Mouse (Mus musculus) heart, adult 2 months (tissue): ENCODE measurements around the gene Erc2. TPM values are rescaled to one million over a fixed set of nuclear protein-coding genes. Genes with fewer than 3 reads are reported as not detected.

Source experiments
- DNase-seq, 2 experiments: peaks; one replicate each; pipeline ENCODE4 v3.0.0; 2021
- H3K27ac ChIP-seq: fragments of 200-600 bp; 2 replicates; pipeline ENCODE4 v1.8.1; 2022
- H3K27me3 ChIP-seq: fragments of 200-500 bp; 2 replicates; pipeline ENCODE4 v1.6.1; 2012; ENCODE audit warnings: mild to moderate bottlenecking, low read length, inconsistent platforms, mixed read lengths; ENCODE audit not compliant: control insufficient read depth, insufficient read depth
- H3K36me3 ChIP-seq: fragments of 200-500 bp; 2 replicates; pipeline ENCODE4 v1.6.1; 2012; ENCODE audit warnings: low read length, inconsistent platforms; ENCODE audit not compliant: control insufficient read depth, insufficient read depth
- H3K4me1 ChIP-seq: fragments of 200-500 bp; 2 replicates; pipeline ENCODE4 v1.6.1; 2011; ENCODE audit warnings: low read length; ENCODE audit not compliant: control insufficient read depth, insufficient read depth
- H3K4me3 ChIP-seq: fragments of 200-600 bp; 2 replicates; pipeline ENCODE4 v1.8.1; 2022
- H3K79me2 ChIP-seq: fragments of 200-500 bp; replicated peaks from 2 replicates; pipeline ENCODE4 v1.6.1; 2012; ENCODE audit warnings: mild to moderate bottlenecking, inconsistent platforms, low read length, moderate library complexity, mixed read lengths; ENCODE audit not compliant: control insufficient read depth, insufficient read depth
- H3K9ac ChIP-seq: fragments of 200-500 bp; 2 replicates; pipeline ENCODE4 v1.6.1; 2012; ENCODE audit warnings: low read depth, mild to moderate bottlenecking, control low read depth, inconsistent platforms, low read length, mixed read lengths
- CTCF ChIP-seq: fragments of 200-600 bp; IDR thresholded peaks from 2 replicates; pipeline ENCODE4 v1.8.1; 2022; ENCODE audit warnings: antibody characterized with exemption, mild to moderate bottlenecking, moderate library complexity
- EP300 ChIP-seq: fragments of 200-500 bp; IDR thresholded peaks from 2 replicates; pipeline ENCODE4 v1.6.1; 2011; ENCODE audit warnings: low read depth, low read length, control low read depth; ENCODE audit not compliant: insufficient read depth
- POLR2A ChIP-seq: fragments of 200-500 bp; IDR thresholded peaks from 2 replicates; pipeline ENCODE4 v1.6.1; 2011; ENCODE audit warnings: mild to moderate bottlenecking, low read depth, low read length, control low read depth; ENCODE audit not compliant: insufficient read depth
- WGBS: fragments of 180-500 bp; shearing (Covaris S2); methylation state at CpG from one replicate; pipeline ENCODE4 v1.1.7; 2018; 5-methylcytosine and 5-hydroxymethylcytosine counted together
- intact Hi-C: fragments of 180-260 bp; cut with DNase I; formaldehyde crosslinking; loops from one replicate; pipeline ENCODE4 v1.15.1; 2025
- polyA plus RNA-seq: library from polyadenylated mRNA; depleted of rRNA; stranded (reverse); fragments of >200 nt; gene quantifications from 2 replicates; pipeline ENCODE4 v1.2.3, GENCODE M21; 2012
- total RNA-seq, 2 experiments: library from RNA; stranded (reverse); gene quantifications; 2 replicates each; pipeline ENCODE4 v1.2.3; 2021

Erc2 gene
- total and polyA plus RNA-seq, 3 experiments, result 0.49 to 0.68 (median 0.64) TPM

DNA sequence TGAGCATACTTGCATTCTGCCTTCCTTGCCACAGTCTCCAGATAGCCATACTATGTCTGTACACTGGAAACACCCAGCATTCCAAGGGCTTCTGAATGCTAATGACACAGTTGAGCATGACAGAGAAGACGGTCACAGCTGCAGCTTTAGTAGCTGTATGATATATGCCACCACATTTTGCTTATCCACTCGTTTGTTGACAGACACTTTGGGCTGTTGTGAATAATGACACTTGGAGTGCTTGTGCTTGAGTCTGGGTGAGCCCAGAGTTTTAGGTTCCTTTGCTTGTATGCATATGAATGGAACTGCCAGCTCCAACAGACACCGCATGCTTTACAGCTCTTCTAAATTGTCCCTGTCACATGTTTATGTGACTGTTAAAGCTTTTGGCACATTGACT is 852.8 kb downstream of the Erc2 start:
- H3K4me3 ChIP-seq, result no peak overlapping the region
- H3K4me1 ChIP-seq, result no peaks in the 10 kb centered on the region
- DNase-seq, result no peak
- no peak for TF ChIP-seq CTCF
- TF ChIP-seq POLR2A, result no peak
- H3K9ac ChIP-seq, result no peak overlapping the region
- WGBS, result 62% methylated on average over 3 of the region's 3 CpGs
- no peaks in the 10 kb centered on the region for H3K27me3 ChIP-seq
- H3K27ac ChIP-seq, result no peak overlapping the region
- no peaks in the 10 kb centered on the region for H3K36me3 ChIP-seq
- no peaks in the 10 kb centered on the region for H3K79me2 ChIP-seq
- intact Hi-C loops, result no loop called here

DNA sequence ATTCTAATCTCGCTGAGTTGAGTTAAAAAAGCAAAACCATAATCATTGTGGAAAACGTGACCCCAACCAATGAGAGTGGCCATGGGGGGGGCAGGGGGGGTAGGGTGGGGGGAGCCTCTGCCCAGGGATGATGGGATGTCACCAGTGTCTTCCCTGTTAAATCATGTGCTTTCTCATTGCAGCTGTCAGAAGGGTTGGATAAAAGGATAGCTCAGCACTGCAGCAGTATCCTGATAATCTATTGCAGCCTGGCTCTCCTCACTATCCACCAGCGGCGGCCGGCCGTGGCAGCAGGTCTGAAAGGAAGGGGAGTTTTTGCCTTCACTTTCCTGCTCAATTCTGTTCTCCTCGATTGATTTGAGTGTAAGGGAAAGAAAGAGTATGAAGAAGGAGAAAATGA is 853.2 kb downstream of the Erc2 start:
- no peak for TF ChIP-seq POLR2A
- no peak for TF ChIP-seq EP300
- no peak for TF ChIP-seq CTCF
- Histone ChIP-seq H3K4me1 (no peaks in the 10 kb centered on the region), H3K9ac (no peak overlapping the region), H3K79me2 (no peaks in the 10 kb centered on the region), H3K27me3 (no peaks in the 10 kb centered on the region), H3K4me3 (no peak overlapping the region), H3K27ac (no peak overlapping the region), H3K36me3 (no peaks in the 10 kb centered on the region)
- intact Hi-C loops, result no loop called here
- WGBS, result 33% methylated on average over 7 of the region's 7 CpGs
- no peak for DNase-seq

DNA sequence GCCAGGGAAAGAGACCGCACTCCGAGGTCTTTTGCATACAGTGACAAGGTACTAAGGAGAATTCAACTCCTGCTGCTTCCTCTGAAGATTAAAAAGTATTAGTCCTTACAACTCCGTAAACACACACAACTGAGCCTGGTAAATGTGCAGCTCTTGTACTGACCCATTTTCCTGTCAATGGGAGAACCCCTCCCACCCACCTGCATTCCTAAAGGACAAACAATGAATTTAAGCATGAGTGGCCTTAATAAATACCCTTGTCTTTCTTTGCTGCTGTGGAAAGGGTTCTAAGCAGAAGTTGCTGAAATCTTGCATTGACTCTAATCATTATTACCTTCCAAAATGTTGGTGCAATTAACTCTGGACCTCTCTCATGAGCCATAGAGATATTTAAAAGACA is 854.5 kb downstream of the Erc2 start:
- 56% methylated on average over 3 of the region's 3 CpGs for WGBS
- no peaks in the 10 kb centered on the region for H3K27me3 ChIP-seq
- H3K36me3 ChIP-seq, result no peaks in the 10 kb centered on the region
- H3K27ac ChIP-seq, result no peak overlapping the region
- no peaks in the 10 kb centered on the region for H3K4me1 ChIP-seq
- DNase-seq, result no peak
- no peak overlapping the region for H3K4me3 ChIP-seq
- intact Hi-C loops, result no loop called here
- no peaks in the 10 kb centered on the region for H3K79me2 ChIP-seq
- TF ChIP-seq CTCF (no peak), POLR2A (no peak), EP300 (no peak)
- H3K9ac ChIP-seq, result no peak overlapping the region

DNA sequence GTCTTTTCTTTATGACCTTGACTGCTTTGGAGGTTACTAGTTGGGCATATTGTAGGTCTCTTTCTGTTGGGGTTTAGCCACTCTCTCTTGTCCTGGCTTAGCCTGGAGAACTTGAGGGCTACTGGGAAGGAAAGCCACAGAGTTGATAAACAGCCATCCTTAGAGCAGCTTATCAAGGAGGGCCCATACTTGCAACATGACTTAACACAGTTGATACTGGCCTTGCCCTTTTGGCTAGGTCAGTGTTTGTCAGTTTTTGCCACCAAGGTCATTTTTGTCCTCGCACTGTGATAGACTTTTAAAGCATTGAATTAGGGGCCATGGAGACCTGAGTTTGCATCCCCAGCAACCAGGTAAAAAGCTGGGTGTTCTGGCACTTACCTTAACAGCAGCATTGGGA is 858.6 kb downstream of the Erc2 start:
- no peak overlapping the region for H3K27ac ChIP-seq
- DNase-seq, result no peak
- H3K79me2 ChIP-seq, result no peaks in the 10 kb centered on the region
- no peaks in the 10 kb centered on the region for H3K27me3 ChIP-seq
- no peak overlapping the region for H3K9ac ChIP-seq
- no peak overlapping the region for H3K4me3 ChIP-seq
- 54% methylated on average over 1 of the region's 1 CpGs for WGBS
- TF ChIP-seq CTCF (no peak), POLR2A (no peak), EP300 (no peak)
- H3K36me3 ChIP-seq, result no peaks in the 10 kb centered on the region
- intact Hi-C loops, result no loop called here
- H3K4me1 ChIP-seq, result no peaks in the 10 kb centered on the region

DNA sequence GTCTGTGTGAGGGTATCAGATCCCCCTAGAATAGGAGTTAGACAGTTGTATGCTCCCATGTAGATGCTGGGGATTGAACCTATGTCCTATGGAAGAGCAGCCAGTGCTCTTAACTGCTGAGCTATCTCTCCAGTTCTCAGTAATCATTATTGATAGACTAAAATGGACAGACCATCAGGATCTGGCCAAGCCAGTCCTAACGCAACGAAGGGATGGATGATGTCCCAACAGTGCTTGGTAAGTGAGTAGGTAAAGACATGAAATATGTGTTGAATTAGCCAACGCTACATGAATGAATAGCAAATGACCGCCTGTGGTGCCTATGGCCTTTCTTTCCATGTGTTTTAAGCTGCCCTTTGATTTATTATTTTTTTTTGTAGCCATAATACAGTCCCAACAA is 871.6 kb downstream of the Erc2 start:
- Histone ChIP-seq H3K27me3 (0 out of 2 replicates have a peak, but pooled peaks cover 2% of the 10 kb centered on the region), H3K79me2 (no peaks in the 10 kb centered on the region), H3K9ac (no peak overlapping the region), H3K4me3 (no peak overlapping the region), H3K4me1 (no peaks in the 10 kb centered on the region), H3K27ac (no peak overlapping the region), H3K36me3 (no peaks in the 10 kb centered on the region)
- no peak for DNase-seq
- TF ChIP-seq CTCF (no peak), EP300 (no peak), POLR2A (no peak)
- intact Hi-C loops, result no loop called here
- WGBS, result 91% methylated on average over 4 of the region's 4 CpGs

DNA sequence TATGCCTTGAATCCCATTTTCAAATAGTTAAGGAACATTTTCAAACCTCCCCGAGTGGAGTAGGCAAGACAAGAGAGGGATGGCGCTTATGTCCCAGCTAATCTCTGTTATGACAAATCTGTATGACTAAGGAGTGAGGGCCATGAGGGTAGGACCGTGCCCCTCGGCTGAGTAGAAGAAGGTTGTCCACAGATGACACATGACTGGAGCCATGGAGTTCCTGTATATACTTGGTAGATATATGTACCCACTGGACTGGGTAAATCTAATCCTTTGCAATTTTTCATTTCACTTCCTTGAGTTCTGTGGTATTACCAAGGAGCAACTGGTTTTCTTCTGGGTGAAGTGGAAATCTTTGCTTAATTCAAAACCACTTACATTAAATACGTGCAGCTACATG is 872.0 kb downstream of the Erc2 start:
- Histone ChIP-seq H3K36me3 (no peaks in the 10 kb centered on the region), H3K79me2 (no peaks in the 10 kb centered on the region), H3K27ac (no peak overlapping the region), H3K4me1 (no peaks in the 10 kb centered on the region), H3K4me3 (no peak overlapping the region), H3K27me3 (0 out of 2 replicates have a peak, but pooled peaks cover 2% of the 10 kb centered on the region), H3K9ac (no peak overlapping the region)
- DNase-seq, result no peak
- no peak for TF ChIP-seq POLR2A
- TF ChIP-seq CTCF, result no peak
- TF ChIP-seq EP300, result no peak
- intact Hi-C loops, result no loop called here
- 88% methylated on average over 5 of the region's 5 CpGs for WGBS
